Mouse (Mus musculus) heart, adult 11 months (tissue): Measurements from ENCODE around the gene BC030867.

ENCODE experiments used
- DNase-seq: peaks from one replicate; pipeline ENCODE4 v3.0.0; 2022

Gene BC030867

DNA sequence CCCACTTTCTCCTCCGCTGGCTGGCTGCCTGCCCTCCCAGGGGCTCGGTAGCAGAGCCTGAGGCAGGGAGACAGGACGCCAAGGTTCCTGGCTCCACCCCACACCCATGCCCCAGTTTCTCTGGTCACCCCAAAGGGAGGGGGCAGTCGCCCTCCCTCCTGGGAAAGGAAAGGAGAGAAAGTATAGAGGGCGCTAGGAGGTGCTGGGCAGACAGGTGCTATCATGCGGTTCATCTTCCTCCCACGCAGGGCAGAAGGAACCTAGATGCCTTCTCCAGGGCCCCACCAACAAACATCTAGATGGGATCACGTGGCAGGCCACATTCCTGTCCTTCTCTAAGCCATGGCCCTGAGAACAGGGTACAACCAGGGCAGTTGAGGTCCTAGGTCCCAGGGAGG, 26.7 kb upstream of the BC030867 start:
- DNase-seq, result peak; percentile 93

DNA sequence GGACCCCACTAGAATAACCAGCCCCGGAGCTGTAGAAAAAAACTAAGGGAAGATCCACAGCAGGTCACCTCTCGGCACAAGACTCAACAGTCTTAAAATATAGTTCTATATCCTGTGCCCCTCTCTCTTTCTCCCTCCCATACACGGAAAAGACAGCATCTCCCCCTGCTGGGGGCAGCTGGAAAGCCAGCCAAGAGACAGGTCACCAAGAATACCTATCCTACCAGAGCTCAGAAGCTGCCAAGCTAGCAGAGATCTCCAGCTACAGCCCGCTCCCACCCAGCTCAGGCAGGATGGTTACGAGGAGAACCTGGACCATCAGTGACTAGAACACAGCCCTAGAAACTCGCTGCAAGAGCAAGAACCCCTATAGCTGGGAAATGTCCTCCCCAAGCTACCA, 25.5 kb upstream of the BC030867 start:
- DNase-seq, result peak; percentile 91

DNA sequence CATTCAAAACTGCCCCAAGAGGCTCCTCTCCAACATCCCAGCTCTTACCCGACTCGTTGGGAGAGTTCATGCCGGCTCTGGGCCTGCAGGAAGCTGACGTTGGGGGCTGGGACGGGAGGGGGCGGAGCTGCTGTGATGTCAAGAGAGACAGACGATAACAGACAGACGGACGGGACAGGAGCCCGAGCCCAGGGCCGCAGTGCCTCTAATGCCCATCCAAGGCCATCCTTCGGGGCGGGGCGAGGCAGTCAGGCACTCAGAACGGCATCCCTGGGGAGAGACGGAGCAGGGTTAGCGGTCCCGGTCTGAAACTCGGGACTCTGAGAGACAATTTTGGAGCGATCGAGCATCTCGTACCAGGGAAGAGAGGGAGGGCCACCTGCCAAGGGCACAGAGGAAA, 24.0 kb upstream of the BC030867 start:
- DNase-seq, result peak; percentile 97

DNA sequence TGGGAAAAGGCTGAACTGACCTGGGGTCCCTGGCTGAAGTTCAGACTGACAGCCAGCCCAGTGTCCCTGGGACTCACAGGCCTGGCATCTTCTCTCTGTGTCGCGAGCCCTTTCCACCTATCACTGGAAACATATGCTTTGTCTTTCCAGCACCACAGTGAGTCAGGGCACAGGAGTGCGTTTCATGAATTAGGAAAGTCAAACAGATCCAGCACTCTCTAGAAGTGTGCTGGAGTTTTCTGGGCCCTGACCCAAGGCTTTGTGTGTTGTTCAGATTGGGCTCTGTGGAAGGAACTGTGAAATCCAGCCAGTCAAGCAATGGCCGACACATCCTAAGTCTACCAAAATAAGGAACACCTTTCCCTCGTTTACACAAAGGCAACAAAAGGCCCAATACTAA, 23.5 kb upstream of the BC030867 start:
- DNase-seq, result peak; percentile 93

DNA sequence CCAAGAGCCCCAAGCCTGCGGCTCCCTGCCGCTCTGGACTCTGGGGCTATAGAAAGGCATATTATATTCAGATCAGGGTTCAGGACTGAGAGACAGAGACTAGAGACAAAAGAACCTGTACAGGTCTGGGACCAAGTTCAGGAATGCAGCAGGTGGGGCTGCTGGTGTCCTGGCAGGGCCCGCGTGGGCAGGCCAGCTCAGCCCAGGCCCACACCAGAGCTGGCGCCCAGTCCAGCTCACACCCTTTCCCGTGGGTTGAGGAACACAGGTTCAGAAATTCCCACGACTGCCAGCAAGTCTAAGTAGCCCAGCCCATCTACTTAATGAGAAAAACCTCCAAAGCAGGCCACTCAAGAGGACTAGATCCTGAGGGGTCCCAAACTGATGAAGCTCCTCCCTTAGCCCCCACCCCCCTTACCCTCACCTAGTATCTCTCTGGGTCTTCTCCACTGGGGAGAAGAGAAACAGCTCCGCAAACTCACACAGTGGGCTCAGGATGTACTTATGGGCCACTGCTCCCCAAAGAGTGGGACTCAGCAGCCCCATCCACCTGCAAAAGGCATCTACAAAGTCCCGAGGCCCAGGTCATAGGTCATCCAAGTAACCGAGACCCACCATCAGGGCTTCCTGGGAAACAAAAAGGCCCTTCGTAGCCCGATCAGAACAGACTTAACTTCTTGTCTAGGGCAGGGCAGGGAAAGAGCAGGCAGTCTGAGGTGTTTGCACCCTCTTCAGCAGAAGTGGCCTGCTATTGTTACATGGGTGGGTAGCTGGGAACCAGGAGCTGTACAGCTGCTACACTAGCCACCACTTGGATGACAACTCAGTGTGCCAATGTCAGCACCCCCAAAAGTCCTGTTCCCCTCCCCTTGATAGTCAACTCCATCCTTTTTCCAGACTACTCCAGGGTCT, 22.4 kb upstream of the BC030867 start:
- peak; percentile 93 for DNase-seq

DNA sequence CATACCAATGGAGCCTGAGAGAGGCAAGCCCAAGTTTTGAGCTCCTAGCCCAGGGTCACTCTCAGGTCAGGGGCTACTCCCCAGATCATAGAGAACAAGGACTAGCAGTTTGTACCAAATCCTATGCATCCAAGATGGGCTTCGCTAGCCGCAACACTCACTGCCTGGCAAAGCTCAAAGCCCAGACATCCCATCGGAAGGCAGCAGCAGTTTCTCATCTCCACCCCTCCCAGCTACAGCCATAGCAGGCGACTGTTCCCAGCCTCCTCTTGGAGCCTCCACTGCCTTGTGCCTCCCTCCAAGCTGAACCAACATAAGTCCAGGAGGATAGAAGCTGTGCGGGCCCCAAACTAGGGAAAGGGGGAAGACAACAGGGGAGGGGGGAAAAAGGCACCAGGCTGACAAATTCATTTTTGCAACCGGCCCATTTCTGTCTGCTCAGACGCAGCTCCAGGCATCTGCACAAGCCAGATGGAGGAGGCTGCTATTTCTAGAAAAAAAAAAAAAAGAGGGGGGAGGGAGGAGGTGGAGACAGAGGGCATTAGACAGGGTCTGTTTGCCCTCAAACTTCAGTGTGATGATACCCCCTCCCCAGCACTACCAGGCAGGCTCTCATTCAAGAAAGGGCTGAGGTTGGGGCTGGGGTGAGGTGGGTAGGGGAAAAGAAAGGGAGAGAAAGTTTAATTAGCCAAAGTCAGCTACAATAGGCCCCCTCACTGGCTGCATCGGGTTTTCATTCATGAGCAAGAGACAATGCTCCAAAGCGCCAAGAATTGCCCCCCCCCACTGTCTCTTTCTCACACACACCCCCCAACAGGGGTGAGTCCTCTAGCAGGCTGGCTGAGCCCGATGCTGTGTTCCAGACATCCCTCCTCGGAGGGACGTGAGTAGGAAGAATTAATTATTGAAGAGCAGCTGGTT, 21.2 kb upstream of the BC030867 start:
- DNase-seq, result peak; percentile 94

DNA sequence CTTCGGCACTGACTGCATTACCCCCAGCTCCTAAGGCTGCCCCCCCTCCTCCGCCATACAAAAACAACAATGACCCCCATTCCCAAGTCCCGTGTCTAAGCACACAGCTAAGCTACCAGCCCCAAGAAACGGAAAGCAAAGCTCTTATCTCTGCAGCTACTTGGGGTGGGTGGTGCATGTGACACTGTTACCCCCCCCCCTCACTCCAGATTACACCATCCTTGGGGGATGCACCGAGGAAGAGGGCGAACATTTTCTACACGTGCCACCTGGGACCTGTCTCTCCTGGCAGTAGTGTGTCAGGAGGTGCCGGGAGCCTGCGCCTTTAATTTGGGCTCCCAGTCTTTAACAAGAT, 20.5 kb upstream of the BC030867 start:
- no peak for DNase-seq

DNA sequence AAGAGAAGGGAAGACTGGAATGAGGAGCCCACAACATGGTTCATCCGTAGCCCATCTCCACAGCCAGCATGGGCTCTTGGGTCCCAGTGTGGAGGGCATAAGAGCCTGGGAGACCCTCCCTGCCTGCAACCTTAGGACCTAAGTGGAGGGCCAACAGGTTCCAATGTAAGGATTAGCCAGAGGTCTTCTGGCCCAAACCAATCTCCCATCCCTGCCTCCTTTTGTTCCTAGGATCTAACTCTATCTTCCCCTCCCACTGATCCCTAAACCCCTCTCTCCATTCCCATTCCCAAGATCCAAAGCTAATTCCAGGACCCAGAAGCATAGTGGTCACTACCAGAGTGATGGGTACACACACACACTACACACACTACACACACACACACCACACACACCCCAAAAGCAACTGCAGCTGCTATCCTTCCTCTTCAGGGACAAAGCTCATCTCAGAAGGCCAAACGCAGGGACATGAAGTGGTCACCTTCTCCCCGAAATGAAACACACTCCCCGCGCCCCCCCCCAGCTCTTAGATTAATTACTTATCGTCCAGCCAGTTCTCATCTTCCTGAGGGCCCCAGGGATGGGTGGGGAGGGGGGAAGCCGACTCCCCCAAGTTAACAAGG, 19.9 kb upstream of the BC030867 start:
- peak; percentile 91 for DNase-seq

DNA sequence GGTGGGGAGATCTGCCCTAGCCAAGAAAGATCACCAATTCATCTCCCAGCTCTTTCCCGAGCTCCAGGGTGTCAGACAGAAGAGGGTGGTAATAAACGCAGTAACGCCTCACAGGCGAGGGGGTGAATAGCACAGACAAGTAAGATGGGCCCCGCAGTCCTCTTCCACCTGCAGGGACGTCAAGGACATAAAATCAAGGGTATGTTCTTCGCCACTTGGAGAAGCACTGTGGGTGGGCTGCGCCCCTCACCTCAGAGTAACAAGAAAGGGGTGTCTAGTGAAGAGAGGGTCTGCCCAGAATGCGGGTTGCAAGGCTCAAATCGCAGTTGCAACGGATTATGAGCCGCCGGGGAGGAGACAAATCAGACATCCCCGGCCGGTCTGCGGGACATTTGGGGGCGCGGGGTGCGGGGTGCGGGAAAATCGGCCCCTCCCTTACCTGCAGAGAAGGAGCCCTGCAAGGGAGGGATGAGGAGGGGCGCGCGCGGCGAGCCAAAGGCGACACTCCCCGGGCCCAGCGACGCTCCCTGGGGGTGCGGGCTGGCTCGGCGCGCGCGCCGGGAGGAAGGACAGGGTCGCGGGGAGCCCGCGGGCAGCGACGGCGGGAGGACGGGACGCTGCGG, 19.2 kb upstream of the BC030867 start:
- peak; percentile 97 for DNase-seq

DNA sequence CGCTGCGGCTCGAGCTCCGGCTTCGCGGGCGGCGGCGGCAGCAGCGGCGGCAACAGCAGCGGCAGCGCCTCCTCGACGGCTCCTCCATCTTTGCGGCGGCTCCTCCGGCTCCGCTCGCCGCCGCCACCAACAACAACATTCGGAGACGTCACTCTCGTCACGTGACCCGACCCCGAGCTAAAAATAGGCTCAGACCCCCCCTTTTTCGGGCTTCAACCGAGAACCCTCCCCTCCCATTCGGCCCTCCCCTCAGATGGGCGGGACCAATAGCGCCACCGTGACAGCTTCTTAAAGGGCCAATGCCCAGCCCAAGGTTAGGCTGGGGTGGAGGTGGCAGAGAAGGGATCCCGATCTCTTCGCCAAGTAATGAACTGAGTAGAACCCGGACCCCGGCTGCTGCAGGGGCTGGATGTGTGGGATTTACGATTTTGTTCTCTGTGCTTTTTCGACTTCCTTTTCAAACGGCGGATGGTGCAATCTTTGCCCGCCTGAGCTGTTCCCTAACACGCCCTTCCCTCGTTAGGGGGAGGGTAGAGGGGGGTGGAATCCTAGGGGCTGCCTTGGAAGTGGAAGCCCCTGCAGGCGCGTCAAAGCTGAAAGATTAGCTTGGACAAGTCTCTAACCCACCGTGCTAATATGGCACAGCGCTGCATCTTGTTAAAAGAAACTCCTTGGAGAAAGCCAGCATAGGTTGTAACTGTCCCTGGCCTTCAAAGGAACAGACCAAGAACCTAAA, 18.5 kb upstream of the BC030867 start, which contains the start of gene Hdac5:
Hdac5 (minus strand) TSS at position 161 of the 736 bp plus-strand sequence.
- peak; percentile 100 for DNase-seq

DNA sequence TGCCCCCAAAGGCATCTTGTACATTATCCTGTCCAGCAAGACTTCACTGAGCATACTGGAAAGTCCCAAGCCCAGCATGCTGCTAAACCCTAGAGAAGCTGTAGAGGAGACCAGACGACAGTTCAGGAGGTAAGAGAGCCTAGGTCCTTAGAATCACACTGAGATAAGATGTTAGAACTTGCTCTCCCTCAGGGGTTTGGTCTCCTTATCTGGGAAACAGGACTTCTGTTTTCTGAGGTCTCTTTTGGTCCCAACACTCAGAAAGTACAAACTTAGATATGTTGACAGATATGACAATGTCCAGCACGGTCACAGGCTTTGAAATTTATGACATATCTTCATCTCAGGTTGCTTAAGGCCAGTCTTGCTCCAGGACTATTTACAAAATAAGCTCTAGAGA, 12.7 kb upstream of the BC030867 start:
- DNase-seq, result no peak

DNA sequence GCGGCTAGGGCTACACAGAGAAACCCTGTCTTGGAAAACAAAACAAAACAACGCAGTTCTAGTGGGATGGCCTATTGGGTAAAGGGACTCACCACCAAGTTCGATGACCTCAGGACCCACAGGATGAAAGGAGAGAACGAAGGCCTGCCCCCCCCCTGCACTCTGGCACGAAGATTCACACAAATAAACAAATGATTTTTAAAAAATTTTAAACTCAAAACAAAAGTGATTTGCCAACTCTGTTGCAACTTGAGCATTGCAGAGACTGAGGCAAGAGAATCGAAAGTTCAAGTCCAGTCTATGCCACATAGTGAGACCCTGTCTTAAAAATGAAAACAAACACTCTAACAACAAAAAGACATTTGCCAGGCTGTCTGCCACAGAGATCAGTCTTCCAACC, 8.0 kb upstream of the BC030867 start:
- no peak for DNase-seq

DNA sequence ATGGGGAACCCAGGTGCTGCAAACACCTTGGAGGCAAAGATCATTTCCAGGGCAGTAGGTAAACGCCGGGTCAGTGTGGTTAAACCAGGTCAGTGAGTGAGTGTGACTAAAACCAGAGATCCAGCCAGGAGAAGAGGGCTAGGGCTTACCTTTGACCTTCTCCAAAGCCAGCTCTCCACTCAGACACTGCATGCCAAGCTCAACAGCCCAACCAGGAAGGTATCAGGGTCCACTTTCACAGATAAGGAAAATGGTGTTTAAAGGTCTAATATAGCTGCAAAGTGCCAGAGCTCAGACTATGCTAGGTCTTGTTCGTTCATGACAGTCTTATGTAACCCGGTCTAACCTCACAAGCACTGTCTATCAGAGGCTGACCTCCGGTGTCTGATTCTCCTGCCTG, 7.4 kb upstream of the BC030867 start:
- DNase-seq, result no peak

DNA sequence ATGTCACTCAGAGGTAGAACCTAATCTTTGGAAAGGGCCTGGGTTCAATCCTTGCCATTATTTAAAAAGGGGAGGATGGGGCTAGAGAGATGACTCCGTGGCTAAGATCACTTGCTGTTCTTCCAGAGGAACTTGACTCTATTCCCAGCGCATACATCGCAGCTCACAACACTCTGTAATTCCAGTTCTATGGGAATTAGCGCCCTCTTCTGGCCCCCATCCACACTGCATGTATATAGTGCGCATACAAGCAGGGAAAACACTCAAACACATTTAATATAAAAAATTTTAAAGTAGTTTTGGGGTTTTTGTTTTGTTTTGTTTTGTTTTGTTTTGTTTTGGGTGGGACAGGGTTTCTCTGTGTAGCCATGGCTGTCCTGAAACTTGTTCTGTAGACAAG, 6.8 kb upstream of the BC030867 start:
- no peak for DNase-seq

DNA sequence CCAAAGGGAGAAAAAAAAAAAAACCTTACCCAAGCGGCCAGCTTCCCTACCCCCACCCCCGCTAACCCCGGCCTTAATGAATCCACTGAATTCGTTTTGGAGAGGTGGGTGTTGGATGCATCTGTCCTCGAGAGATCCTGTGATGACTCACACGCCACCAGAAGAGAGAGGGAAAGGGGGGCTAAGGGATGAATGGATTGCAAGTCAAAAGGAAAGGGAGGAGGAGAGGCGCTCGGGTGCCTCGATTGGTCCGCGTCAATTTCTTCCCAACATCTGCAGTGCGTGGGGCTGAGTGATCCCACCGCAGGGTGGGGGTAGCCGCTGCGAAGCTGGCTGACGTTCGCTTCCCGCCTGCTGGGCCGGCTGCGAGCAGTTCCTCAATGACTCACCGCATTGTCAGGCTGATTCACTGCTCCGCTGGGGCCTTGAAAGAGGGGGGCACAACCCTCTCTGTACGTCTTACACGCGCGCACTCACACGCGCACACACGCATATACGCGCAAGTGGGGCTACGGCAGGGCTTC, 3.7 kb upstream of the BC030867 start:
- peak; percentile 98 for DNase-seq

DNA sequence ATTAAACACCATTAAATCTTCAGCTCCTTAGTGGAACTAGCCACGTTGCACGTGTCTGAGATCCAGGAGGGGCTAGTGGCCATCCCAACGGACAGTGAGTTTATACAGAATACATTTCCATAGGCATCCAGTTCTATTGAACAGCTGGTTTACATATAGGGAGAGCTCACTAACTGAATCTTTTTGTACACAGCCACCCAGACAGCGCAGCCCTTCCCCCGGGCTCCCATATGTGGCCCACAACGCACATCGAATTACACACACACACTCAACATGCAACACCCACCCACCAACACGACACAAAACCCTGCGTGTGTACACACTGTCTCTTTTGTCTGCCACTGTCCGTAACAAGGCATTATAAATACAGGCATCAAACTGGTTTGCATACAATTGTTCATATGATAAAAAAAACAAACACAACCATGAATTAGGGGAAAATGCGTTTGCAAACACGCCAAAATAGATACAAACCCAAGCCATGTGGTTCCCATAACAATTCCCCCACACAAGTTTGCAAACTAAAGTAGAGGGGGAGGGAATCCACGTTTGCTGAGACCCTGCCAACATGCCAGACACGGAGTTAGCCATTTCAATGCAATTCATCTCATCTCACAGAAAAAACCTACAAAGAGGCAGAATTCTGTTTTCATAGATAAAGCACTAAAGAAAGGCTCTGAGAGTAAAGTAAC, 3.0 kb upstream of the BC030867 start:
- DNase-seq, result no peak

DNA sequence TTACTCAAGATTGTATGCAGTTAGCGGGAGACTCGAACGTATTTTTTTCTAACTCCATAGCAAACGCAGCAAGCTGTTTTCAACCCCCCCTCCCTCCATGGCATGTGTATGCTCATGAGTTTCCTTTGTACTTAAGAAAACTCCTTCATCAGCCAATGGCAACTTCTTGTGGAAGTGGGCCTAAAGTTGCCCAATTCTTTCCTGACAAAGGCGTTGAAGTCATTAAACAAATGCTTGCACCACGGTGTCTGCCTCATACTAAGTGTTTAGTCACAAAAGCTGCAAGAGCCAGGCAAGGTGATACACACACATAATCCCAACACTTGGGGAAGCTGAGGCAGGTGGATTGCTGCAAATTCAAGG, 2.4 kb upstream of the BC030867 start:
- no peak for DNase-seq

DNA sequence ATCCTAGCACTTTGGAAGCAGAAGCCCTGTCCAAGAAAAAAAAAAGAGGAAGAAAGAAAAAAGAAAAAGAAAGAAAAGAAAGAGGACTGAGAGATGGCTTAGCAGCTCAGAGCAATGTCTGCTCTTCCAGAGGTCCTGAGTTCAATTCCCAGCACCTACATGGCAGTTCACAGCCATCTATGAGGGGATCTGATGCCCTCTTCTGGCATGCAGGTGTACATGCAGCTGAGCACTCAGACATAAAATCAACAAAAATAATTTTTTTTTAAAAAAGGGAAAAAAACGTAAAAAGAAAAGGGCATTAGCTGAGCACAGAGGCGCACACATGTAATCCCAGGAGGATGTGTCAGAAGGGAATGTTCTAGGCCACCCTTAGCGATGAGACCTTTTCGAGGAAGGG, 1.8 kb upstream of the BC030867 start:
- DNase-seq, result no peak

DNA sequence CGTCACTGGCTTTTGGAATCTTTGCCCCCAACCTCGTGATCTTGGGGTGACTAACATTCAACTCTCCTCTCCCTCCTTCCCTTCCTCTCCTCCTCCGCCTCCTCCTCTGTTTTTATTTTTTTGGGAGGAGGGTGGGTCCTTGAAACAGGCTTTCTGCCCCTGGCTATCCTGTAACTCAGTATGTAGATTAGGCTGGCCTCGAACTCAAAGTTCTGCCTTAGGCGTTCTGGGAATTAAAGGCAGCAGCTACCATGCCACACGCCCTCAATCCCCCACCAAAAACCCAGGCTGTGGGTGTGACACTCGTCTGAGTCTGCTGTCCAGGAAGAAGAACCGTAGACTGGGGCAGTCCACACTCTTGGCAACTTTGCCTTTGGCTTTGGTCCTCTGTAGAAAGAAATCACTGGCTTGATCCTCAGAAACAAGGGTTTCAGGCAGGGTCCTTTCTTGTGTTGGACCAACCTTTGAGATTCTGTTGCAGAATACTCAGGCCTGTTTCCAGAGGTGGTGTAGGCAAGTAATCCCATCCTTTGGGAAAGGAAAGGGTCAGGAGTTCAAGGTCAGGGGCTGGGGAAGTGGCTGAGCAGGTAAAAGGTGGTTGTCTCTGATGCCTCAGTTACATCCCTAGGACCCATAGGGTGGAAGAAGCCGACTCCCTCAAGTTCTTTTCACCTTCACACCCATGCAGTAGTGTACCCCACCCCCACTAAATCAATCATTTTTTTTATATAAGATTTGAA, 839 bp downstream of the BC030867 start:
- no peak for DNase-seq

DNA sequence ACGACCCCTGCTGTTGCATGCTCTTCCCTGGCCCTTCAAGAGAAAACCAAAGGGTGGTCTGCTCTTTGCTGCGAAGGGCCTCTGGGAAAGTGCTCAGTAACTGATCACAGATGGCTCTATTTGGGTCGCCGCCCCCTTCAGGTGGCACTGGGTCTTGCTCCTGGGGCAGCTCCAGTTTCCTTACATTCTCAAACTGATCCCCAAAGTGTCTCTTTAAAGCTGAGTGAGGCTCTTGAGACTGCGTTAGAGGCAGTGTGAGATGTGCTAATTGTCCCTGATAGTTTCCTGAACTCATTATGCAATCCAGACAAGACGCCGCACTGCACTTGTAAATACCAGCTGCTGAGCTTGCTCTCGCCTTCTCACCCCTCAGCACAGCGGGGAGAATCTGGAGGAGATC, 8.8 kb downstream of the BC030867 start:
- no peak for DNase-seq

DNA sequence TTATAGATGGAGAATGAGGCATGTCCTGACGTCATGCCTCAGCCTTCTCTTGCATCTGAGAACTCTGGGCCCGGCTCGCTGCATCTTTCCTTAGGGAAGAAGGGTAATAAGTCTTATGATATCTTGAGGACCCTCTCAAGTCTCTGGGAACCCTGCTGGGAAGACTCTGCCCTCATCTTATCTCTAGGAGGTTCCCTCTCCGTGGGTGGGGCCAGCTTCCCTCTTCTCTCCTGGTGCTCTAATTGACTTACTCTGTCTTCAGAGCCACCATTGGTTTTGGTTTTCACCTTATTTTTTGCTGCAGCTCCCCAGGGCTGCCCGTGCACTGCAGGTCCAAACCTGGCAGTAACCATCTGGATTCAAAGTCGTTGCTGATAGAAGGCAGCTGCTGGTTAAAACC, 9.4 kb downstream of the BC030867 start:
- no peak for DNase-seq
